Mouse (Mus musculus) right cerebral cortex, adult 18-20 months (tissue): ENCODE results near the gene Ogfod3.

Source experiments
- DNase-seq: peaks from one replicate; pipeline ENCODE4 v3.0.0; 2022; ENCODE audit warnings: mixed read lengths

Gene Ogfod3

DNA sequence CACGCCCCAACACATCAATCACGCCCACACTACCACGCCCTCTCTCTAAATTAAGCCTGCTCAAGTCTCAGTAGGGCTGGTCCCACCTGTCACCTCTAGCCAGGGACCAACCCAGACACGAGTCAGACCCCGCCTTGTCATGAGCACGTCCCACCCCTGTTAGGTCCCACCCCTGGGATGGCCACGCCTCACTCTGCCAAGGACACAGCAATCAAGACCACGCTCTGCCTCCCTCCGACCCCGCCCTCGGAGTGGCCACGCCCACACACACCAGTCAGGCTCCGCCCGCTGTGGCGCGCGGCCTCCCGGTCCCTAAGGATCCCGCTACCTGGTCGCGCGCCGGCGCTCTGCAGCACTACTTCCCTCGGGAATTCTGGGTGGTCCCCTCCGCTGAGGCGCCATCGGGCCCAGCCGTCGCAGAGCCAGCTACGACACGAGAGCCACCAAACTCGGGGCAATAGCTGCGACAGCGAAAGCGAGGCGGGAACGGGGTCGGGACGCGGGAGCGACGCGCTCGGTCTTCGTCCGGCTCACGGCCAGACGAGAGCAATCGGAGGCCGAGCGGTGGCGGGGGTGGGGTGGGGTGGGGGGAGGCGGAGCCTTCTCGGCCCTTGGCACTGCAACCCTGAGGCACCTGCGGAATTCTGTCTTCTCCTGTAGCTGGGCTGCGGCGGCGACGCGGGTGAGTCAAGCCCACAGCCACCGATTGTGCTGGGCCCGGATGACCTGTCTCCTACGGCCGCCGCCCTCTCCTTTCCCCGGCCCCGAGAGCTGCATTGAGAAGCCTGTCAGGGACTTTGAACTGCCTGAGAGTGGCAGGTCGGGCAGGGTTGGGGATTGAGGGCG, at the start of gene Ogfod3, which contains the start of gene Hexdc:
Gene Ogfod3, minus strand, starts transcription at position 551 of the 846 bp plus-strand sequence.
Gene Hexdc, plus strand, starts transcription at position 273 of the 846 bp plus-strand sequence.
- DNase-seq = peak; percentile 95

DNA sequence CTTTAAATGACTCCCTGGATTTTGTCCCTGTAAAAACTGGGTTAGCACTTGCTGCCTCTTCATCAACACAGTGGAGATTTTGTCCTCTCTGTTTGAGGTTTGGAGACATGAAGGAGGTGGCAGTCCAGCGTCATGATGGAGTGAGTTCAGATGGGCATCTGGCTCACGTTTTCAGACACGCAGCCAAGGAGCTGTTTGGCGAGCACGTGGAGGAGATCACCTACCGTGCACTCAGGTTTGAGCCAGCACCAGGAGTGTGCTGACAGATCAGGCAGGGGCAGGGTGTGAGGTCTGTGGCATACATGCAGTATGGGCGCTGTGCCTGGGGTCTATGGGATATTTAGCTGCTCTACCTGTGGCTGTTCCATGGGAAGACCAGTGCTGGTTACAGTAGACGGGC, 45.7 kb upstream of the Ogfod3 start:
- DNase-seq = no peak

DNA sequence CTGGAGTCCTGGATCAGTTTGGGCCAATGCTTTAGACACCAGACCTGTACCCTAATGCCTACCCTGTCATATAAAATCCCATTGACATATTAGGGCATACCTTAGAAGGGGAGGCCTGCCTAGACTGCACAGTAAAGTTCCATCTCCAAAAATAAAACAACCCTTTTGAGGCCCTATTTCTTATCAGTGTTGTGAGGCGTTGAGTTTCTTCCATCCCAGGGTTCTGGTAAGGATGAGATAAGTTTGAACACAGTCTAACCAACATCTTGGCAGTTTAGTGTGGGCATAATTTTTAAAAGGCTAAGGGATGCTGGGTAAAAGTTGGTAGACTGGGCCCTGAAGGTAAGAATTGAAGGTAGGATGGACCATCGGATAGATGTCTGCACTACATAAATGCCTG, 35.2 kb upstream of the Ogfod3 start:
- no peak for DNase-seq

DNA sequence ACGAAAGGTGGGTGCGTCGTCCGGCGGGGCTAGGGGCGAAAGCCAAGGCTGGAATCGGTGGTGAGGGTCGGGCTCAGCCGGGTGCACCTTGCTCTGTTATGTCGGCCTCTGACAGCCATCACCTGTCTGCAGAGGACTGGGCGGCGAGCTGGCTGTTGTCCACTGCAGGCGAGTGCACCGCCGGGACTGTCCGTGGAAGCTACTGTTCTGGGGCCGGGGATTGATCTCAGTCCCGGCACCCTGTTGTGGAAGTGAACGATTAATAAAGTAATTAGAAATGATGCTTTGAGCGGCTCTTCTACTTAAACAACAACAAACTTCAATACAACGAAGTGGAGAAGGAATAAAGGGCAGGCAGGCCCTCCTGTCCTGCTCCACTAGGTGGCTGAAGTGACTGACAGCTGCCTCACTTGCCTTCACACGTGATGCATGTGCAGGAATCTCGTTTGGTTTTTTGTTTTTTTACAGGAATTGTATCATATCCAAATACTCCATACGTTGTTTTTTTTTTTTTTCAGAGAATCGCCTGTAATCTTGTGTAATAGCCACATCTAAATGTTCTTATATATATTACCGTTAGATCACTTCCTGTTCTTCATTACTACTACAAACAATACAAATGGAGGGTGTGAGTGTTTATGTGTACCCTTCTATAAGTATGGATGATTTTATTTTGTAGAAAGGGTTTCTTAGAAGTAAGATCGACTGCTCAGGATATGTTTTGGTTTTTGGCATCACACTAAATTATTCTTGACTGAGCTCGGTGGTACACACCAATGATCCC, 33.0 kb upstream of the Ogfod3 start:
- no peak for DNase-seq

DNA sequence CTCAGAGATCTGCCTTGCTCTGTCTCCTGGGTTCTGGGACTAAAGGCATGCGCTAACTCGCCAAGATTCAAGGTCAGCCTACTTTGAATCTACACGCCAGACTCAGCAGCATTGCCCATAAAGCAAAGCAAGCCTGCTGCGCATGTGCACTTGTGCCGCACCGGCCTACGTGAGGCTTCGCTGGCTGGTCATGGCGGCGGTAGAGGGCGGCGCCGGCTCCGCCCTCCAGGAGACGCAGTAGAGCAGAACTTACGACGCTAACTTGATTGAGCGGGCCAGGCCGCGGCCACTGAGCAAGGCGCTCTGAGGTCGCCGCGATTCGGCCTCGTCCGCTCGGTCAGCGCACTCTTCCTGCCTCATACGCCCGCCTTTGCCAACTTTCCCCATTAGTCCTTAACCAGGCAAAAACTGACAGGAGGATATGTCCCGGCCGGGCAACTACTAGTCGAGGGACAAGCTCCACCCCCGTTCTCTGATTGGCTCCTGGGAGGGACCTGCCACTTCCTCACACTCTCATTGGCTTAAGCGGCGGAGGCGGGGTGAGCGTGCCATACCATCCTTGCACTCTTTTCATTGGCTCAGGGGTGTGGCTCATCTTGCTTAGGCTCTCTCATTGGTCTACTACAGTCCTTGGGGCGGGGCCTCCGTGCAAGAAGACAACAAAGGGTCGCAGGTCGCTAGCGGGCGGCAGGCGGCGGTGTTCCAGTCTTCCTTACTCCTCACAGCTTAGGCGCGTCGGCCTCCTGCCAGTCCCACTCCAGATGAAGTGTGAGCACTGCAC, 32.2 kb upstream of the Ogfod3 start, which contains the start of gene Narf:
Gene Narf, plus strand, starts transcription at position 690 of the 781 bp plus-strand sequence.
- peak; percentile 100 for DNase-seq

DNA sequence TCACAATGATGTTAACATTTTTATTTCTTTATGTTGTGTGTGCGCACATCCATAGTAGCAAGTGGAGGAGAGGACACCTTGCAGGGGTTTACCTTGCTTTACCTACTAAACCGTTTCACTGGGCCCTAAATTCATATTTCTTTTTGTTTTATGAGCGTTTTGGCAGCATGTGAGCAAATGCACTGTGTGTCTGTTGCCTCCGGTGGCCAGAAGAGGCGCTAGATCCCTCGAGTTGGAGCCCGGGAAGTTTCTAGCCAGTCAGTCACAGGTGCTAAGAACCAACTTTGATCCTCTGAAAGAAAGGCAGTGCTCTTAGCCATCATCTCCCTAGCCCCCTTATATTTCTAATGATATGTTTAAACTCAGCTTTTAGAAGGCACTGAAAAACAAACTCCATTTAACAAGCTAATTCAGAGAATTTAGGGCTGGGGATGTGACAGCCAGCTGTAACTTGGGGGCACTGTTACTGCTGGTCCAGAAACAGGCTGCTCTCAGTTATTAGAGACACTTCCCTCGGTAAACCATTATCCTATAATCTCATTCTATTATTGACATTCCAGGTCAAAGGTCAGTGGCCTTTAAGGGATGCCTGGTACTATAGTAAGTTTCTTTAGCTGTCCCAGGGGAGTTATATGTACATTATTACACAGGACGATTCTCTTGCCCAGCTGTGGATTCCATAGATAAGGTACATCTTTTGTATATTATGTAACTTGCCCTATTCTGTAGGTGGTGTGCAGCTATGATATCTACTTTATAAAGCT, 31.1 kb upstream of the Ogfod3 start:
- DNase-seq = no peak

DNA sequence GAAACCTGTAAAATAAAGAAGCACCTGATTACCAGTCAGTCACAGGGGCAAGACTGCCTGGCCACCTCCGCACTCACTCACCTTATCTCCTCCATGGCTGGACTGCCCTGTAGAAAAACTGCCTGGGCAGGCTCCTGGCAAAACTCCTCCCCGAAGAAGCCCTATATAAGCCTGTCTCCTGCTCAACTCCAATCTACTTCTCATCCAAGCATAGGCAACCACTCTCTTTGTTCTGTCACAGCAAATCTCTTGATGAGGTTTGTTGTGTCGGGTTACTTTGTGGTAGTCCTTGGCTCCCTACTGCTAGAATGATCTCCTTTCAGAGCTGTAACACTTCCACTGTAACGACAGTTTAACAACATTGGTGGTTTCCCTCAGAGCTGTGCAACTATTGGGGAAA, 28.2 kb upstream of the Ogfod3 start:
- DNase-seq = no peak

DNA sequence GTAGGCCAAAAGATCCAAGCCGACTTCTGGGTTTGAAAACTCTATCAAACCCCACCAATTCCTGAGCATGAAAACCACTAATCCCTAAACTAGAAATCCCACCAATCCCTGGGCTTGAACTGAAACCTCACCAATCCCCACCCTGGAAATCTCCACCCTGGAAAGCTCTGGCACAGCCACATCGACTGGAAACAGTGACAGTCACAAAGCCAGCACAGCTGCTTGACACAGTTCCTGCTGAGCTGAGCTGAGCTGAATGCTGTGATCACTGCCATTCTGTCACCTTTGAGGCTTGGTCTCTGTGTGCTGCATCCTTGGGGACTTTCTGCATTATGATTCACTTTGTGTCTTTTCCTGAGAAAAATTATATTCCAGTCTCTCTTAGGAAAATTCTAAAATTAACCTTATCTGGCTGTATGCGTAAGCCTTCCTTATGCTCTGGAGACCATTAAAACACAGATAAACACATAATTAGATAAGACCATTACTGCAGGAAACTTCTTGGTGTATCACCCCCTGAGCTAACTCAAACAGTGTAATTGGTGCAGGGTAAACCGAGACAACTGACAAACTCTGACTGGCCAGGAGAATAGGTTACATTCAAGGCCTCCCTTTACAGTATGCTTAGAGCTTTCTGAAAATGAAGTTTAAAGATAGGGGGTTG, 27.2 kb upstream of the Ogfod3 start:
- DNase-seq = no peak

DNA sequence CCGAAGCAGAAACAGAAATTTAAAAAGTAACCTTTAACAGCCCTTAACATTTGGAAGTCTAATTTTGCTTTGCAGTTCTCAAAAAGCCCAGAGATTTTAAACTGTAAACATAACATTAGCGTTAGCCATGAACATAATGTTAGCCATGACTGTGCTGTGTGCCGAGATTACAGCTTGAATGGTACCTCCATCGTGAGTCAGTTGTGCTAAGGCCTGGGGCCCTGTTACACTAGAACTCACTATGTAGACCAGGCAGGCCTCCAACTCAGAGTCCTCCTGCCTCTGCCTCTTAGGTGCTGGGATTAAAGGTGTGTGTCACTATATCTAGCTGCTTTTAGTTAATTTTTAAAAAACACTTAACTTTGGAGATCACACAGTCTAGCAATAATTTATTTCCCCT, 26.7 kb upstream of the Ogfod3 start:
- no peak for DNase-seq

DNA sequence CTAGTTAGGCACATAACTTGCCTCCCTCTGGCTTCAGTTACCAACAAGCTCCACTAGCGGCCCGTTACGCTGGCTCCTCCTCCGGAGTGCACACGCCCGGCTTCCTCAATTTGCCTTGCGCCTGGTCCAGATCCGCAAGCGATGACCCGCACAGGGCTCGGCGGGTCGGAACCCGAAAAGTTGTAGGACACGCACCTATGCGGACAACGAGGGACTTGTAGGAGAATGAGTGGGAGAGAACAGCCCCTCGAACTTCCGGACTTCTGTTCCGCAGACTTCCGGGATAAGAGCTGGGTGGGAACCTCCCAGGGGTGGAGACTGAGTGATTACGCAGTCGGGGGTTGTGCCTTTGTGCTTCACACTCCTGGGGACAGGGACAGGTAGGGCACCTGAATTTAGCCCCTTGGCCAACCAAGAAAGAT, 24.5 kb upstream of the Ogfod3 start, which contains the start of gene Cybc1:
Gene Cybc1, minus strand, starts transcription at position 305 of the 422 bp plus-strand sequence.
- DNase-seq = peak; percentile 74

DNA sequence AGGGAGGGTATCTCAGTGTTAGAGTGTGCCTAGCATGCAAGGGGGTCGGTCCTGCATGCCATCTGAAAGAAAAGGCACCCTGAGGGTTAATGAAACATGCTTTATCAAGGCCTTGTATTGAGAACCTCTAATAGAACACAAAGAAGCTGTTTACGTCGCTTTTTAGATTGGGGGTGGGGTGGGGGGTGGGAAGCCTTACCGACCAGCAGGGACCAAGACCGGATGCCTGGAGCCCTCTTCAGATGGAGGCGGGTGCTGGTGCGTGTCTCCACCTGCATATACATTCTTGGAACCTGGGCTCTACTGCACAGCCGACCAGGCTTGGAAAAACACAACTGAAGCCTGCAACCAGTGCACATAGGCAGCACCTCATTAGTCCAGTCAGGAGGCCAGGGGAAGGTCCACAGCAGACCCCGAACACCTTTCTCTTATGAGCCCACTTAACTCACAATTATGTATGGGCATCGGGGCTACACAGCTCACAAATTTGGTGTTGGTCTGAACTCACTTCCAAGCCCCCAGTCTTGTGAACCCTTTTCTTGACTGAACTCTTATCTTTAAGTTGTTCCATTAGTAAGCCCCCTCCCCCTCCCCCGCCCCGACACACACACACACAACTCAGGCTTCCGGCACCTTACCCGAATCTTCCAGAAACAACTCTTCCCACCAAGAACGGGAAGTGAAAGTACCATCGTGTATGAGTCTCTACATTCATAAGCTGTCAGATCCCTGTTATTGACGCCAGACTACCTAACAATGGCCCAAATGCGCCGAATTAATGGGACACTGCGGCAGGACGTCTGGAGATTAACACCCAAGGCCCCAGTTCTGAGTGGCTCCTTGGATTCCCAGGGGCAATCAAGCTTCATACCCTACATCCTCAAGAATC, 23.9 kb upstream of the Ogfod3 start:
- DNase-seq = no peak

DNA sequence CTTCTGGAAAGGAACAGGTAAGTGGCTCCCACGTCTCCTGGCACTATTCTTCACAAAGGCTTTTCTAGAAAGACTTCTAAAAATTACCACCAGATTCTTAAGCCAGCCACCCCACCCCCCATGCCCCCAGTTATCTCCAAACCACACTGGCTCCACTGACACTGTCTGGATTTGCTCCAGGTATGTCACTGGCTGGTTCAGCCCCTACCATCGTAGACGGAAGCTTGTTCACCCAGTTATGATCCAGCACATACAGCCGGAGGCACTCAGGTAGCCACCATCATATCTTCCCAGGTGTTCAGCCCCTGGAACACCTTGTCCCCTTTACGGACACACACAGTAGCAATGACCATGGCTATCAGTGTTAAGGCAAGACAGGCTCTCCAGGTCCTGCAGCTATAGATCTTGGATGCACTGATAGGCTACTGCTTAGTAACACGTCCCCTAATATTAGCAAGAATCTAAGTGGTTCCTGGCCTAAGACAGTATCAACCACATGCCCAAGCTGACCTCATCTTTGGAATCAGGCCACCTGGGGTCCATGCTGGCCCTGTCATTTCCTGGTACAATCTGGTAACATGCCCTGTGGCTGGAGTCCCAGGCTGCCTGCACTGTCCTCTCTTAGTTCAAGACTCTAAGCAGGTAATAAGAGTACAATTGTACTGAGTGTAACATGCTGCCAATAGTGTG, 17.0 kb upstream of the Ogfod3 start:
- no peak for DNase-seq

DNA sequence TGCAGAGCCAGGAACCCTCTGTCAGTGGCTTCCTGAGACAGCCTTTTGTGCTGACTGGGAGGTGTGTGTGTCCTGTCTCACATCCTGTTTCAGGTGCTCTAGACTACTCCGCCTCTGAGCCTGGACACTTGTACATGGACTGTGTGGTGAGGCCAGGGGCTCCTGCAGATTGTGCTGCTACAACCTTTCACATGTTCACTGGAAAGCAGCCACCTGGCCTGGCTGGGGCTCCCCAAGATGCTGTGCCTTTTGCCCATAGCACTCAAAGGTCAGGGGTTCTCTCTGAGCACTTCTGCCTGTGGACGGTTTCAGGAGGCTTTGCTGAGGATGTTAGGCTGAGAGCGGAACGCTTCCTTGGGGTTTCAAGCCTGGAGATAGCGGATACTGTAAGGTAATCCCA, 16.3 kb upstream of the Ogfod3 start:
- DNase-seq = no peak

DNA sequence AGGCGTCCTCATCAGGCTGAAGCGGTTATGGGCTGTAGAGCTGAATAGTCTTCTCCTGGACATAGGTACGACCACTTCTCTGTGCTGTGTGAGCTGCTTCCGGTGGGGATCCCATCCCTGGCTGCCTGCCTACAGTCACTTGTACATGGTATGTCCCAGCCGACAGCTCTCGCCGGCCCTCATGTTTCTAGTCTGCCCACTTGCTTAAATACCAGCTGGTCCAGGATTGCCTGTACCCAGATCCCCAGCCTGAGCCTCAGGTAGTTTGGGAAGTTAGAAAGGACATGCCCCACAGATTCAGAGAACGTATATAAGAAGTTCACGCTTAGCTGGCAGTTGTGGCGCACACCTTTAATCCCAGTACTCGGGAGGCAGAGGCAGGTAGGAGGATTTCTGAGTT, 15.3 kb upstream of the Ogfod3 start:
- no peak for DNase-seq

DNA sequence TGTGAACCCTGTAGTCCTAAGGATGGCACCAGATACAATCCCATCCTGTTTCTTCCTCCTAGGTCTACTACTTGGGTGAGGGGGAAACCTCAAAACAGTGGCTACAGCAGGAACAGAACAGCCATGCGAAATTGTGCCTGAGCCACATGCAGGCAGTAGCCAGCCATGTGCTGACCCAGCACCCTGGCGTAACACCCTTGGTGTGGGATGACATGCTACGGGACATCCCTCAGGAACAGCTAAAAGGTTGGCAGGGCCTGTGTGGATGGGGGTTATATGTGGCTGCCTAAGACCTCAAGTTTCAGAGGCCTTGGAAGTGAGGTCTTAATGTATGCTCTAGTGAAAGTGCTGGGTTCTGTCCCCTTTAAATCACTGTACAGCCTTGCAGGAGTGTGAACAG, 12.3 kb upstream of the Ogfod3 start:
- DNase-seq = no peak

DNA sequence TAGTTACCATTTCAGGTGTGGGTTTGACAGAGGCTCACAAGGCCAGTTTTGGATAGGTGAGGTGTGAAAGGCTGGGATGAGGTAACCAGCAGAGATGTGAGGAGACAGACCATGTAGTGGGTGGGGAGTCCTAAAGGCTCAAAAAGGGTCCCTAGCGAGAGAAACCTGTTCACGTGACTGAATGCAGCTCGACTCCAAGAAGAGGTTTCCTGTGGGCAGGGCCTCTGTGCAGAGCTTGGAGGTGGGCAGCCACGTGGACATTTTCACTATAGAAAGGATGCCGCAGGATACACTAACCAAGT, 701 bp downstream of the Ogfod3 start:
- DNase-seq = no peak

DNA sequence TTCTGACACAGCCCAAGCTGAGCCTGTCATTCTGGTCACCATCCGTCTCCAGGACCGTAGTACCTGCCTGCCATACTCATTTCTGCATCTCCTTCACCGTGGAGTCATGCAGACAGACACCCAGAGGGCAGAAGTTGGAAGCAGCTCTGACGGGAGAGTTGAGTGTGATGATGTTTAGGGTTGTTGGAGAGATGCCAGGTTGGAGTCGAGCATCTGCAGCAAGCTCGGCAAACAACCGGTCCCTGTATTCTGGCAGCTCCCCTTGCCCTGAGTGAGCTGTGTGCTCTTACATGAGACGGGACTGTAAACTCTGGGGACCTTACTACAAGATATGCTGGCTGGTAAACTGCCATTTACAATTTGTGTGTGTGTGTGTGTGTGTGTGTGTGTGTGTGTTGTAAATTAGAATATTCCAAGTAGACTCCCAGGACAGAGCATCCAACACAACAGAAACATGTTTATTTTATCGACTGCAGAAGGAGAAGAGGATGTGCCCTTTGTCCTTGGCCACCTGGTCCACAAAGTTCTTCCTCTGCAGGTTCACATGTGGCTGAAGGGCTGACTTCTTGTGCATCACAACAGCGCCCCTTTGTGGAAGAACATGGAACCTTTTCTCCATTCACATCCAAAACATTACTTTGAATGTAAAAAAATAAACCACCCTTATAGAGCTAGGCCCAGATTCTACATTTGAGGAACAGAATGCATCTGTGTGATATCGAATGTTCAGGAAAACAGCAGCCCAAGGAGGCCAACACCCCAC, 2.9 kb downstream of the Ogfod3 start:
- DNase-seq = peak; percentile 19

DNA sequence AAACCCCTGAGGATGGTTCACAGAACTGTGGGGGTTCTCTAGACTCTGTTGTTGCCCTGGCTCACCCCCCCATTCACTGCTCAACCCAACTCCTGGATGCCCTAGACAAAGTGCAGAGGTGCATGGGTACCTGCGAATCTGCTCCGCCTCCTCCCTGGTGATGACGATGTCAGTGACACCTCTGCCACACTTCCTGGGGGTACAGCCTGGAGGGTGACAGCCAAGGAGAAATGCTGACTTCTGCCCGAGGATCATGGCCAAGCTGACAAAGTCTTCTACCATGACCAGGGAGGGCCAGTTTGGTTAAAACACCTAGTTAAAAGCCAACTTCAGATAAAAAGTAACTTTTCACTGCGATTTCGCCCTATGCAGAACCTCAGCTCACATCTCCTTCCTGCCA, 3.7 kb downstream of the Ogfod3 start:
- DNase-seq = no peak

DNA sequence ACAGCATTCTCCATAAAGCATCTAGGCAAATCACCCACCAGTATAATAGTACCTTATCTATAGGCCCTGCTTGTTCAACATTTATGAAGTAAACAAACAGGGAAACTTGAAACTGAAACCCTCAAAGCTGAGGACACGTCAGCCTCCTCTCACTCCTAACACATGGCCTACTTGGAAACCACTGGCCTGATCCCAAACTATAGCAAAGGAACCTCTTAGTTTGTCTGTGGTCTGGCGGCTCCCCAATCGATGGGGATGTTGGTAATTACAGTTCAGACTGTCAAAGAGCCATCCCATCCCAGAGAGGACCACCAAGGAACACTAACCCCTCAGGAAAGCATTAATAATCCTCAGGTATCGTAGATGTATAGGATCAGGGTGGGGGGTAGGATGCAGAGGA, 4.7 kb downstream of the Ogfod3 start:
- no peak for DNase-seq
